Mouse (Mus musculus) frontal cortex, postnatal 10 days (tissue): ENCODE measurements at regions not wholly inside any gene's neighbourhood (a gene's known extent, or its start where the extent isn't known, plus 50 kb on each side); places are given as distances from the start of the nearest gene placed in this dataset.

Source experiments
- DNase-seq, 2 experiments: peaks; one replicate each; pipeline ENCODE4 v3.0.0; 2022; ENCODE audit warnings: low spot score in 2 of 2, mixed read lengths in 1 of 2

DNA sequence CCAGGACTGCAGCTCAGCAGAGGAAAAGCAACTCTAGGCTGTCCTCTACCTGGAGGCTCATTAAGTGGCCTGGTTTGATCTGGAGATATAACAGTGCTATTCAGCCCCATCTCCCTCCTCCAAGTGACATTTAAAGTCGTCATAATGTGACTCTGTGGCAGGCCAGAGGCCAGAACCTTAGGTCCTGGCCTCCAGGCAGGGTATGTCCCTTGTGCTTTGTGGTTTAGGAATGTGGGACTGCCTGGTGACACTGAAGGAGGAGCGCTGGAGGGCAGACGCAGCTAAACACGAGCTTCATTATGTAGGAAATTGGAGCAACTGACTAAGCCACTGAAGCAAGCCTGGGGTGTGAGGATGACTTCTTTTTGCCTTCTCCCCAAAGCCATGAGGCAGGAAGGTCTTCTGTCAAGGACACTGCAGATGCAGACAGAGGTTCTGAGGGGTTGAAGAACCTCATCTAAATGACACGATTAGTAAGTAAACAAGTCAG, 290.9 kb upstream of the Id2 start:
- no peak for DNase-seq

- DNase-seq, result no peak
Measured at GRCm38 (mm10) chr12:25382961-25383360, 286.0 kb upstream of the Id2 start.

DNA sequence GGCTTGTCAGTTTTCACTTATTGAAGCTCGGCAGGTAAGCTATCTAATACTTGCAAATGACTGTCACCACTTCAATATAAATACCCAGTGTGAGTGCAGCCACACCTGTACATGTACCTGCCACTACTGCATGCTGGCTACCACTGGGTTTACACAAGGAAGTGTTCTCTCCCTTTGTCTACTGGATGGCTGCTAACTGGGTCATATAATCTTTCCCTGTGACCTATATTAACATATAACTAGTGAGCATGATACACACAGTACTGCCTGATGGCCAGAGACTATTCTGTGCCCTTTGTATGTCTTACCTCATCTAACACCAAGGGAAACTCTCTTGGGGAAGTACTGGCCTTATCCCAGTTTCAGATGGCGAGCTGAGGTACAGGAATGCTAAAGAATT, 285.5 kb upstream of the Id2 start:
- no peak for DNase-seq

DNA sequence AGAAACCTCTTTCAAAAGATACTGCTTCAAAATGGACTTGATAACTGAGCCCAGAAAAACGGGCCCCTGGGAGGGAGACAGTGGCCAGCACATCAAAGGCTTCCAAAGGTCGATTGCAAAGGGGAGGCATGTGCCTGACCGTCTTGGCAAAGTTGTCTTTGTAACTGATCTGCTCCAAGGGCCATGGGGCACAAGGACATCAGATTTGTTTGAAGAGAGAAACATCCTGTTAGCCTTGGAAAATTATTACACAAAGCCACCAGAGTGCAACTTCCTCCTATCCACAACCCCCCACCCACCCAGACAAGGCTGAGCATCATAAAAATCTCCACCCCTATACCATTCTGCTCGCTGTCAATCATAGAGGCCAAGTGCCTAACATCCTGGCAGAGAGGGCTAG, 284.7 kb upstream of the Id2 start:
- no peak for DNase-seq

- DNase-seq, result no peak
Measured at GRCm38 (mm10) chr12:25379996-25380395, 283.1 kb upstream of the Id2 start.

GRCm38 (mm10) chr12:25379016-25379415, 282.1 kb upstream of the Id2 start:
- no peak for DNase-seq

DNA sequence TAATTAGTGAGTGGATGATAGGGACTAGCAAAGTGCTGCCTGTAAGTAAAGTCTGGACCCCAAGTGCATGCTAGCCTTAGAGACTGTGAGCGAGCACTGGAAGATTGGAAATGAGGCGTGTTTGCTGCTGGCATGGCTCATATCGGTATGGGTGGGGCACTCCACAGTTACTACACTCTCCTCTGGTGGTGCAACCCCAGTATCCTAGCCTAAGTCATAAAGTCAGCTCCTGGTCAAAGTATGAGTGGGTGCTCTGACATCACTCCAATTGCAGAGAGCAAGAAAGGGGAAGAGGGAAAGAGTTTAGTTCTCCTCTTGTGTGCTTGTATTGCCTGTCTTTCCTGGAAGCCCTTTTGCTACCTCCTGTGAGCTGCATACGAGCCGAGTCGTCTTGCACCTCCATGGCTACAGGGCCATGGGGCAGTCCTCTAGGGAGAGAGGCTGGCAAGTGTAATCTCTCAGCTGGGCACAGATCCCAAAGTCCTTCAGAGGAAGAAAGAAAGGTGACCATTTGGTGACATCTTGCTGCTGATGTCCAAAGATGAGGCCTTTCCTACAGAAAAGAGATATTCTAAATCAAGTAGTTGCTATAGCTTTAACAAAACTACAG, 281.2 kb upstream of the Id2 start:
- no peak for DNase-seq

GRCm38 (mm10) chr12:25376451-25376850, 279.5 kb upstream of the Id2 start:
- DNase-seq, result no peak

GRCm38 (mm10) chr12:25367541-25367940, 270.6 kb upstream of the Id2 start:
- no peak for DNase-seq

DNA sequence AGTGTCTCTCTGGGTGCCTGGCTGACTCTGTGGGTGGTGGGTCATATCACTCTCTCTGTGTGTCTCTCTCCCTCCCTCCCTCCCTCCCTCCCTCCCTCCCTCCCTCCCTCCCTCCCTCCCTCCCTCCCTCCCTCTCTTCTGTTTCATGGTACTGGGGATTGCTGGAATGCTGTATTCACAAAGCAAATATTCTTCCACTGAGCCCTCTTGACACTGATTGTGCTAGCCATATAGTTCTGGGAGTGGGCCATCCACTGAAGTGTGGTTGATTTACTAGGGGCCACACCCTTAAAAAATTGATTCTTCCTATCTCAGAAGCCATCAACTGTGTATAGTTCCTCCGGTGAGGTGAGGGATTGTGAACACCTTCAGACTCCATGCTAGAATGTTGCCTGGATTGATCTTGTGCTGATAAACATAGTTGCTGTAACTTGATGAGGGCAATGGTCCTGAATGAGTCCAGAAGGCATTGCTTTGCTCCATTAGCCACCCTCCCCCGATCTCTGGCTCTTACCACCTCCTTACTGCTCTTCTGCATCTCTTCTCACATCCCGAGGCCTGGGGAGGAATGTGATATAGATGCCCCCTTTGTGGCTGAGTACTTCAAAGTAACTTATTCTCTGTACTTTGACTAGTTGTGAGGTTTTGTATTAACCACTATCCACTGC, 268.8 kb upstream of the Id2 start:
- no peak for DNase-seq

DNA sequence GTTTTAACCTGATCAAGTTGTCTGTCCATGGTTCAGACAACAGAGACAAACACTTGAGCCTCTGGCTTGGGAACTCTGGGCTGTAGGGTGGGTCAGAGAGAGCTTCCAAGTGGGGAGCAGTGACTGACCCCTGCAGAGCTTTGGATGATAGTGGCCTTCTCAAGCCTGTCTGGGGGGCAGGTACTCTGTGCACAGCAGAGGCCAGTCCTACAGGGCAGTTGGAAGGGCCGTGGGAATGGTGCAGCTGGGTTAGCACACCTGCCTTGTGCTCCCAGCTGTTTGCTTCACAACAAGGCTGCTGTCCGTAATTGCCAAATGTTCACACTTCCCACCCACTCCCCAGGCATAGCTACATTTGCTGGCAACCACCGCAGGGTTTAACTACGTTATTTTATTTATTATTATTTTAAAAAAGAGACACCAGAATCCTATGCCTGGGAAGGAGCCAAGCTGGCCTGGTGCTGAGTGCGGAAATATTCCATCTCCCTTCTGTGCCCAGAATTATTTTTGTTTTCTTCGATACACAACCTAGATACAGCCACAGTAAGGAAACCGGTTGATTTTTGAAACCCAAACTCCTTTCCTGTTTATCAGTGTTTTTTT, 268.1 kb upstream of the Id2 start:
- DNase-seq, result no peak

- no peak for DNase-seq
Measured at GRCm38 (mm10) chr12:25363839-25364238, 266.9 kb upstream of the Id2 start.

- no peak for DNase-seq
Measured at GRCm38 (mm10) chr12:25363341-25363740, 266.4 kb upstream of the Id2 start.

- no peak for DNase-seq
Measured at GRCm38 (mm10) chr12:25362771-25363170, 265.8 kb upstream of the Id2 start.

DNA sequence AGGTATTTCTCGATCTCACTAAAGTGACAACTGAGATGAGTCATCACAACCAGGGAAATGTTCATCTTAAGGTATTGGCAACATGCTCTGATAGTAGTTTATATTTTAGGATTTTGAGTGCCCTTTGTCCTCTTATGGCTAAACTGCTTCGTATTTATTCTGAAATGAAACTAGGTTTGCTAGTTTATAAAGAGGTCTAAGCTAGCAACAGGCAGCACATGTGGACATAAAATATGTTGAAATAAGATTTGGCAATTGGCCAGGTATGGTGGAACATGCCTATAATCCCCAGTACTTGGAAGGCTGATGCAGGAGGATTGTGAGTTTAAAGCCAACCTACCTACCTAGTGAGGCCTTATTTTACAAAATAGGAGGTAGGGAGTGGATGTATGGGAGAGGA, 263.8 kb upstream of the Id2 start:
- DNase-seq, result no peak

GRCm38 (mm10) chr12:25359931-25360330, 263.0 kb upstream of the Id2 start:
- no peak for DNase-seq

GRCm38 (mm10) chr12:25358846-25359525, 262.0 kb upstream of the Id2 start:
- DNase-seq, result no peak

- DNase-seq, result no peak
Measured at GRCm38 (mm10) chr12:25356774-25357173, 259.8 kb upstream of the Id2 start.

DNA sequence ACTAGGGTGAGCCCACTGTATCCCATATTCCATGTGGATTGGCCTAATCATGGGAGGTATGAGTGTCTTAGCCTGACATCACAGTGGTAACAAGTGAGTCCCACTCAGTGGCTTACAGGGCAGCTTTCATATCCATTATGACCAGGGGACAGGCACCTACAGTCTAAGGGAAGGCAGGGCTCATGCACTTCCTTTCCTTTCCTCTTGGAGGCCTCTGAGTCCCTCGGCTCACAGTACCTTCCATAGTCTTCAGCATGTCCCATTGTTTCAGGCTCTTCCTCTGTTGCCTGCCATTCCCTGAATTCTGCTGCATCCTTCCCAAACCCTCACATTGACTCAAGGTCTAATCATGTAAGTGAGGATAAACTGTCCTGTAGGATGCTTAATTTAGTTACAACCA, 258.3 kb upstream of the Id2 start:
- no peak for DNase-seq

DNA sequence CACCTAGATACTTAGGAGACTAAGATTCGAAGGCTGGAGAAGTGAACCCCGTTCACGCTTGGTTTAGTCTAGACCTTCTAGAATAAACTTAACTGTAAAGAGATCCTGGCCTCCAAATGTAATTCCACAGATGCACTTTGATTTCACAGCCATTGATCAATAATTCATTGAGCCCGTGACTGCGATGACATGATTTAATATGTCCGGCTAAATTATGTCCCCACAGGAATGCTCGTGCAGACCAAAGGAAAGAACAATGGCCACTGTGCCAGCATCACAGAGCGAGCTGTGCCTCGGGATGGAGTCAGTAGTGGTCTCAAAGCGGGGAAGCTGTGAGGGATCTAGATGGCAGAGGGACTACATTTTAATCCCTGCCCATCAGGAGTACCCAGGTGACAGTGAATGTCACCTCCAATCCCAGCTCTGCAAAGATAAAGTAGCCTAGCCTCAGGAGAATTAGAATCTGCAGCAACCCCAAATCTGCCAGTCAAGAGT, 256.5 kb upstream of the Id2 start:
- DNase-seq, result no peak

- no peak for DNase-seq
Measured at GRCm38 (mm10) chr12:25352160-25352559, 255.2 kb upstream of the Id2 start.

DNA sequence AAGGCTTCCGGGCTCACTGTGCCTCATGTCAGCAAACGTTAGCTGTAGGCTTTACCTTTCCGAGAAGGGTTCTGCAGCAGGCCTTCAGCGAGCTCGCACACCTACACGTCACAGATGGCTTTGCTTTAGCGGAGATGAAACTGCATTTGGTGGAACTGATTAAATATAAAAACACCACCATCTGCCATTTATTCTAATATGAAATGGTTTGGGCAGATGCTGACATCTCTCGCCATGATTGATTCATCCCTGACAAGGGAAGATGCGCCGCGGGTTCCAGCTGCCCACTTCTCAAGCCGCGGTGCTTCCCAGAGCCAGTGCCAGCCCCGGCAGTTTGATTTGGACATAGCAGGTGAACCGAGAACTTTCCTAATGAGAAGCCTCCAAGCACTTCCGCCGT, 247.4 kb upstream of the Id2 start:
- DNase-seq, result no peak

- DNase-seq, result no peak
Measured at GRCm38 (mm10) chr12:25338771-25339170, 241.8 kb upstream of the Id2 start.
